Mouse (Mus musculus): ENCODE measurements around the gene Mapk1ip1l.

Gene Mapk1ip1l

DNA sequence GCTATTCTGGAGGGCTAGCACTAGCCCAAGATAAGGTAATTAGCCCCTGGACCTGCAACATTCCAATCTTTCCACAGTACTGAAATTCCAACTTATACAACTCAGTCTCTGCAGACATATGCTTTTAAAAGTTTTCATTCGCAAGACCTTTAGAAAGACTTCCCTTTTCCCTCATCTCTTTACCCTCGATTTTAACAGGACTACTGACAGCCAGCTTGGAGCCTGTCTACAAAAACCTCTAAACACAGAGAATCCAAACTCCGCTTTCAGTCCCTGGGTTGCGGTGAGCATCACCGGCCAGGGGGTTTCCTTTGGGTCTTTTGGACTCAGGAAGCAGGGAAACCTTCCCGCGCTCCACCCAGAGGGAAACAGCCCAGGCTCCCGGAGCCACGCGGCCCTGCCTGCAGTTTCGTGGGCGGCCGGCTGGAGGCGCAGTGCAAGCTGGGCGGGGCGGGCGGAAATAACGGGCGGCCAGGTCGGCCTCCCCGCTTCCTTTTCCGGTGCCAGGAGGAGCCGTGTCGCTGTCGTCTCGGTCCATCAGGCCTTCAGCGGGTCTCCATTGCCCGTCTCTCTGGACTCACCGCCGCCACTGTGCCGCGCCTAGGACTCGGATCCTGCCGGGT lies at the start of gene Mapk1ip1l:
TSS of gene Mapk1ip1l (plus strand) at position 482 of the 623 bp plus-strand sequence.
- in situ Hi-C loops (cut with MboI, MseI), result no loop called here

DNA sequence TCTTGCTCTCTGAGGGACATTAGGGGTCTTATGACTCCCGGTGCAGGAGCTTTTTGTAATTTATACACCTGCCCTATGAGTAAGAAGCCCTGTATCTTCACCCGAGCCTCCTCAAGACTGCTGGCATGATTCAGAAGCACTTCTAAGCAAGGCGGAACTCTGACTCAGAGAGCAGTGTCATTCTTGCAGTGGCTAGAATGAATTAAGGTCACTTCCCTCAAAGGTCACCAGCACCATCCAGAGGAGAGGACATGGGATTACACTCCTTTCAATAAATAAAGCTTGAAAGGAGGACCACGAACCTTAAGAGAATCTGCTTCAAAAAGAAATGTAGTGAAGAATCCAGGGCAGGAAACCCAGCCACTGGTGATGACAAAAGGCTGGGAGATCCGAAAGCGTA lies 48.2 kb upstream of the Mapk1ip1l start:
- in situ Hi-C loops (cut with MboI, MseI), result loop anchor here (5.0 to 25.0 kb wide), 3 partner anchors 63 to 1913 kb away; partner anchors contain the start of genes Gch1 (in 1 of the 2) and Psmc6 (in 1 of the 2)

DNA sequence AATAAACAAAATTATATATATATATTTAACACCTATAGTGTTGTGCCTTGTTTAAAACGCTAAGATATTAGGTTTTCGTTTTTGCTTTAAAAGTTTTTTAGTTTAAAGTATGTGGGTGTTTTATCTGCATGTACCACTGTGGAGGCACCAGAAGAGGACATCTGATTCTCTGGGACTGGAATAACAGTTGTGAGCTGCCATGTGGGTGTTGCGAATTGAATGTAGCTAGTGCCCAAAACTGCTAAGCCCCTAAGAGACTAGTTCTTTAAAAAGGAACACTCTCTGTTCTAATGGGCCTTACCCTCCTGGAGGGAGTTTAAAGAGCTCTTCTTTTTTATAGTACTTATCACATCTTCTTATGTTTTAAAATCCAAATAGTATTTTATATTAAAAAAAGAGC lies 33.2 kb upstream of the Mapk1ip1l start:
- in situ Hi-C loops (cut with MboI, MseI), result loop anchor here in 1 of 2 experiments (25.0 kb wide), 1 partner anchor 1928 kb away; the partner anchor contains the start of gene Psmc6

DNA sequence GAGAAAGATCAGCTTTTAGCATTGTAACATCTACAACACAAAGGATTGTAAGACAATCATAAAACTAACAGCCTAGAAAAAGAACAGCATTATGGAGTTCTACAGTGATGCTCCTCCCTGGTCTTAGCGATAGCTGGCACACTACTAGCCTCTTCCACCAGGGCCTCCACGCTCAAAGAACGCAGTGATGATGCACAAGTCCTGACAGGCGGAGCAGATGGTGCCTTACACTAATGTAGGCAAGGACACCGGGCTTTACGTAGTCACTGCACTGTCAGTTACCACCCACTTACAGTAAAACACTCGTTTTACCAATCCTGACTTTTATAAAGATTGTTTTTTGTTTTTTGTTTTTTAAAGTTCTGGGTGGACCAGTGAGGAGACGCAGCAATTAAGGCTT lies 32.2 kb upstream of the Mapk1ip1l start:
- in situ Hi-C loops (cut with MboI, MseI), result loop anchor here in 1 of 2 experiments (25.0 kb wide), 1 partner anchor 1929 kb away; the partner anchor contains the start of gene Psmc6

DNA sequence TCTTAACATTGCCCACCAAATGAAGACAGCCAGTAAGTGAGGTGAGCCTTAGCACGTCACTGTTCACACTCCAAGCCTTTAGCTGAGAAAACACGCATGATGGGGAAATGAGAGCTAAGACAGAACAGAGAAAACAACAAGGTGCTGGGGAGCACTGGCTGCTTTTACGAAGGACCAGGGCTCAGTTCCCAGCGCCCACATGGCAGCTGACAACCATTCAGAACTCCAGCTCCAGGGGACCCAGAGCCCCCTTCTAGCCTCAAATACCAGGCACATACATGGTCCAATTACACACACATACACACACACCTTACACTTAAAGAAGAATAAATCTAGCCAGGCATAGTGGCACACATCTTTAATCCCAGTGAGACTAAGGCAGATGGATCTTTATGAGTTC lies 29.0 kb upstream of the Mapk1ip1l start:
- in situ Hi-C loops (cut with MboI, MseI), result loop anchor here in 1 of 2 experiments (25.0 kb wide), 1 partner anchor 1932 kb away; the partner anchor contains the start of gene Psmc6

DNA sequence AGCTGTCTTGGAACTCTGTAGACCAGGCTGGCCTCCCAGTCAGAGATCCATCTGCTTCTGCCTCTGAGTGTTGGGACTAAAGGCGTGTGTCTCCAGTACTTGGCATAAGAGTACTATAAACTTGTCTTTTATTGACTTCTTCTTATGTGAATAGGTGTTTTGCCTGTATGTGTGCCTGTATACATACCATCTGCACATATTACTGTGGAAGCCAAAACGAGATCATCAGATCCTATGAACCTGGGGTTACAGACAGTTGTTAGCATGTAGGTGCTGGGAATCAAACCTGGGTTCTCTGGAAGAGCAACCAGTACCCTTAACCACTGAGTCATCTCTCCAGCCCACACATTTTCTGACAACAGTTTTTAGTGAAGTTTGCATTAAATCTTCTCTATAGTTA lies 28.4 kb upstream of the Mapk1ip1l start:
- in situ Hi-C loops (cut with MboI, MseI), result loop anchor here in 1 of 2 experiments (10.0 to 25.0 kb wide), 2 partner anchors 1795 to 1932 kb away; partner anchors contain the start of genes Ap5m1, Exoc5 and Psmc6

DNA sequence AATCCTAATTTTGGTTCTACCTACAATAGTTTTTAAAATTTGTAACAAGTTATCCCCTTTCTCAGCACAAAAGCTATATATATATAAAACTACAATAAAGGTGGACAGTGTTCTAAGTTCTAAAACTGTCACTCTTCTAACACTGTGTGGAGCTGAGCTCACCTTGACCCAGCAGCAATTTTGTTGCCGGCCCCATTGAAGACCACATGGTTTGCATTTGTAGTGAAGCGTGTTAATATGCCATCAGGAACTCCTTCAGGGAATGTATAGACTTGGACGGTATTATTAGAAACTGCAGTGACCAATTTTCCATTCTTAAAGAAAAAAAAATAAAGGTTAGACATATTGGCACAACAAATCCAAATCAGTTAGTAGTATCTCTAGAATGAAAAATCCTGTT lies 24.3 kb upstream of the Mapk1ip1l start:
- in situ Hi-C loops (cut with MboI, MseI), result loop anchor here in 1 of 2 experiments (10.0 to 25.0 kb wide), 2 partner anchors 1791 to 1936 kb away; partner anchors contain the start of genes Ap5m1, Exoc5 and Psmc6

DNA sequence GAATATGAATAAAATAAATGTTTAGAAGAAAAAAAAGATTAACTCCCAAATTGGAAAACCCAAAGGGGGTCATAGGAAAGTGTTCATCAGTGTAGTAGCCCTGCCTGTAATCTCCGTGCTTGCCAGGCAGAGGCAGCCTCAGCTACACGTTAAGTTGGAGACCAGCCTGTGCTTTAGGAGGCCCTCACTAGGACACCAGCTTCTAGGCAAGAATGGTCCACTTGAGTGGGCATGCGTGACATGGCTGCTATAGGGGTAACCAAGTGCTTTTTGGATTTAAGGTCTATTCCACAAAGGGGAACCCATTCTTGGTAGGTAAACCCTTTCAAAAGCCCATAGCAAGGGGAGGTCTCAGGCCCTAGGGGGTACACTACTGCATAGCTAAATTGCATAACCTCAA lies 22.6 kb upstream of the Mapk1ip1l start:
- in situ Hi-C loops (cut with MboI, MseI), result loop anchor here in 1 of 2 experiments (10.0 kb wide), 1 partner anchor 1789 kb away; the partner anchor contains the start of genes Ap5m1 and Exoc5

DNA sequence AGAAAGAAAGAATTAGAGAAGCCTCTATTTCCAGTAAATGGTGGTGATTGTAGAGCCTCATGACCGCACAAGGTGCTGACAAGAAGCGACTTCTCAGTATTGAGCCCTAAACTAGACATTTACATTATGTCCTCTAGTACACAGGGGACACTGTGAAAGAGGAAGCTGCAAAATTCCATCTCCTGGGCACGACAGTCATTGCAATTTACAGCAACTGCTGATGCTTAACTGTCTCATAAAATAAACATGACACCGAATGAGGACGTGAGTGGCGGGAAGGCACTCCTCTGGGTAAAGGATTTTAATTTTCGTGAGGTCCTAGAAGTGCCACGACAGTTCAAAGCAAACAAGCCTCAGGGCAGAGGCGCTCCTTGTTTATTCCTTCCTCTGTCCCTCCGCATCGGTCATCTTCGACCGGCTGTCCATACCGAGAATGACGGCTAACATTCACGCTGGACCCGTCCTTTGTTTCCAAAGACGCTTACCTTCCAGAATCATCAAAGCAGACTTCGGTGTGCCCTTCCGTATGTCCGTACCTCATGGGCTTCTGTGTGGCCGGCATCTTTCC lies 21.9 kb upstream of the Mapk1ip1l start:
- in situ Hi-C loops (cut with MboI, MseI), result loop anchor here in 1 of 2 experiments (10.0 kb wide), 1 partner anchor 1789 kb away; the partner anchor contains the start of genes Ap5m1 and Exoc5

DNA sequence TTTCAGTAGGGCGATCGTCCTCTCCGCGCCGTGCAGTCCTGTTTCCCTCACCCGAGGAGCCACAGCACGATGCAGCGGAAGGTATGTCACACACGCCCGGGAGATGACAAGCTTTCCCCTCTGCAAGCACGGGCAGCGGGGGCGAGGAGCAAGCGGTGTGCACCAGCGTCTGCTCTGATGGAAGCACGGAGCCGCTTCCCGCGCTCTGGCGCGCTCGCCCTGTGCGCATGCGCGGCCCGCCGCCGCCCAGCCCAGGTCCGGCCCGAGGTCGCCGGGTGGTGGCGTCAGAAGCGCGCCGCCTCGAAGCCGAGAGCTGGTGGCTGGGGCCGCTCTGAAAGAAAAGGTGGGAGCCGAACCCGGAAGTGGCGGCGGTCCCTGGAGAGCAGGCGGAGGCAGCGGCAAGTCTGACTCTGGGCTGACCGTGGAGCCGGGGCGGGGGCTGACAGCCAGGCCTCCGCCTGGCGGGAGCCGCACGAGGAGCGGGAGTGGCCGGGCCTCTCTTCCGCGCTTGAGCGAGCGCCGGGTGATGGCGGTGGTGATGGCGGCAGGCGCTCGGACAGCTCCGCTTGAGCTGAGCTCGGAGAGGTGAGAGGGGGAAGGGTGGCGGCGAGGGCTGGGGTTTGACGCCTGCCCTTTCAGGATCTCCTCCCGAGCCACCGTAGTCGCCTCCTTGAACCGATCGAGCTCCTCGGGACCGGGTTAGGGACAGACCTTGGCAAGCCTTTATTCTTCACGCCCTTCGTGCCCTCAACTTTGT lies 21.3 kb upstream of the Mapk1ip1l start, which contains the start of the genes Wdhd1 and Socs4:
TSS of gene Wdhd1 (minus strand) at position 221 of the 757 bp plus-strand sequence.
TSS of gene Socs4 (plus strand) at position 295 of the 757 bp plus-strand sequence.
- in situ Hi-C loops (cut with MboI, MseI), result loop anchor here in 1 of 2 experiments (10.0 kb wide), 1 partner anchor 1788 kb away; the partner anchor contains the start of genes Ap5m1 and Exoc5

DNA sequence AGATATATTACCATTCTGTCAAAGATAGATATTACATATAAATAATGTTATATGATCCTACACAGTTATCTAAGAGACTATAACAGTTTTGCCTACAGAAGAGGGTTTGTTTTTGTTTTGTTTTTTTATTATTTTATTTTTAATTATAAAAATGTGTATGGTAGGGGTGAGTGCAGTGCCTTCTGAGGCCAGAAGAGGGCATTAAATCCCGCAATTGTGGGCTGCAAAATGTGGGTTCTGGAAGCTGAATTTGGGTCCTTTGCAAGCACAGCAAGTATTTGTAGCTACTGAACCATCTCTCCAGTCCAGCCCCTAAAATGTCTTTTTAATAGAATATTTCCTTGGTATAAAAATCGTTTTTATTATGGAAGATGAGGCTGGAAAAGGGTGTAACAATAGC lies 19.0 kb upstream of the Mapk1ip1l start:
- in situ Hi-C loops (cut with MboI, MseI), result loop anchor here in 1 of 2 experiments (10.0 kb wide), 1 partner anchor 1786 kb away; the partner anchor contains the start of genes Ap5m1 and Exoc5

DNA sequence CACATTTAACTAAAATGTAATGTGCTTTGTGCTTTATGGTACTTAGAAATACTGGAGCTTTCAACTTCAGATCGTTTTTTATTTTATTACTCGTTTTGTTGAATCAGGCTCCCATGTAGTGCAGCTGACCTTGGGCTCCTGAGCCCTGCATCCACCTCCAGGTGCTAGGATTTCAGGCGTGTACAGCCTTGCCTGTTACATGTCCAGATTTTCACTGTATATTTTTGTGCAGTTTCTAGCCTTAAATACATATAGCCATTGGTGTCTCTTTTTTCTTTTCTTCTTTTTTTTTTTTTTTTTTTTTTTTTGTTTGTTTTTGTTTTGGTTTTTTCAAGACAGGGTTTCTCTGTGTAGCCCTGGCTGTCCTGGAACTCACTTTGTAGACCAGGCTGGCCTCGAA lies 16.5 kb upstream of the Mapk1ip1l start:
- in situ Hi-C loops (cut with MboI, MseI), result no loop called here

DNA sequence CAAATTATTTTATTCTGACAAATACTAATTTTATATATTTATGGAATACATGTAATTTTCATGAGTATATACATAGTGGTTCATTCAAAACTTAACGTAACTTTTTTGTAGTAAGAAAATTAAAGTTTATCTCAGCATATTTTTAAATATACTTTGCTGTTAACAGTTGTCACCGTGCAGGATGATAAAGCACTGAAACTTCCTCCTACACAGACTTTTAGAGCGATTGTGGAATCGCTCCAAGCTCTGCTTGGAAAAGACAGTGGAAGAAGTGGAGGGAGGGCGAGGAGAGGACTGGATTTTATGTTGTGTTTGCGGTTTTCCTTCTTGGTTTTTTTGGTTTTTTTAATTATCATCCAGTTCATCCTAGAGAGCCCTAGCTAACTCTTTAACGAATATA lies 14.5 kb upstream of the Mapk1ip1l start:
- in situ Hi-C loops (cut with MboI, MseI), result no loop called here

DNA sequence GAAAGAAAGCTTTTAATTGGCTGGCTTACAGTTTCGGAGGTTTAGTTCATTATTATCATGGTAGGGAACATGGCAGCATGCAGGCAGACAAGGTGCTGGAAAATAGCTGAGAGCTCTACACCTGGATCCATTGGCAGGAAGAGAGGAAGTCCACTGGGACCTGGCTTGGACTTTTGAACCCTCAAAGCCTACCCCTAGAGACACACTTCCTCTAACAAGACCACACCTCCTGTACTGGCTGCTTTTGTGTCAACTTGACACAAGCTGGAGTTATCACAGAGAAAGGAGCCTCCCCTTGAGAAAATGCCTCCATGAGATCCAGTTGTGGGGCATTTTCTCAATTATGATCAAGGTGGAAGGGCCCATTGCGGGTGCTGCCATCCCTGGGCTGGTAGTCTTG lies 12.8 kb upstream of the Mapk1ip1l start:
- in situ Hi-C loops (cut with MboI, MseI), result no loop called here

DNA sequence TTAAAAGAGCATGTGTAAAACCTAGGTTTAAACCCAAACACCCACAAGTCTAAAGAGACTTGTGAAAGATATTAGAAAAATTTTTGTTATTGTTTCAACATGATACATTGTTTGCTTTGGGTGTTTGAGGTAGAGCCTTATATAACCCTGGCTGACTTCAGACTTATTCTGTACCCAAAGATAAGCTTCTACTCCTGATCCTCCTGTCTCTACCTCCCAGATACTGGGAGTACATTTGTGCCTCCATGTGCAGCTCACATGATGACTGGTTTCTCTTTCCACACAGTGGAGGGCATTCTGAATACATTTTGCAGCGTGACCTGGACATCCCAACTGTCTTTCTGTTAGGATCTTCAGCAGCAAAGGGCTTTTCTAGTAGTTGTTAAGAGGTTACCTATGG lies 11.9 kb upstream of the Mapk1ip1l start:
- in situ Hi-C loops (cut with MboI, MseI), result no loop called here

DNA sequence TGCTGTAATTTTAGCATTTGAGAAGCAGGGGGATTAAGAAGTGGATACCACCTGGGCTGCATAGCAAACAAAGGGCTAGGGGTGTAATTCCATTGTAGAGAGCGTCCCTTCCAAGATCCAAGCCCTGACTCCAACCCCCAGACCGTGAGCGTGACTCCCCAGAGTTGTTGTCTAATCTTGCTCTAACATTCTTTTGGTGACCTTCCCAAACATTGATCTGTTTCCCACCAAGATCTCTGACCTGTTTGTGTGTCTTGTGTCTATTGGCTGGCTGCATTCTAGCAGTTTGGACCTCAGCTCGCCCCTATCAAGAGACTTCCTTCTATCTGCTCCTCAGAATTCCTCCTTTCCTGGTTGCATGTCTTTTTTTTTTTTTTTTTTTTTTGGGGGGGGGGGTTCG lies 11.0 kb upstream of the Mapk1ip1l start:
- in situ Hi-C loops (cut with MboI, MseI), result no loop called here

DNA sequence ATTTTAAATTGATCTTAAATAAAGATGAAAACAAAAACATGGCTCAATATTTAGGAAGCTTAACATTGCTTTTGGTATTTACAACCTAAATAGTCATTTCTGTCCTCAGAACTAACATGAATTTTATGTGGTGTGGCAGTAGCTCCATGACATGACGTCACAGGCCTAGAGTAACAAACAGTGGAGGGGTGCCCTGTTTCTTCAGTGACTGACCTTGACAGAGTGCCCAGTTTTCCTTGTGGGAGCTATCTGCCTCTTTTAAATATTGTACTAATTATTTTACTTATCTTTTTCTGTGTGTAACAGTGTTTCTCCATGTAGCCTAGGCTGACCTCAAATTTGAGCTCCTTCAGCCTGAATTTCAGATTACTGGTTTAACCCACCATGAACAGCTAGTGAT lies 6.3 kb upstream of the Mapk1ip1l start:
- in situ Hi-C loops (cut with MboI, MseI), result no loop called here

DNA sequence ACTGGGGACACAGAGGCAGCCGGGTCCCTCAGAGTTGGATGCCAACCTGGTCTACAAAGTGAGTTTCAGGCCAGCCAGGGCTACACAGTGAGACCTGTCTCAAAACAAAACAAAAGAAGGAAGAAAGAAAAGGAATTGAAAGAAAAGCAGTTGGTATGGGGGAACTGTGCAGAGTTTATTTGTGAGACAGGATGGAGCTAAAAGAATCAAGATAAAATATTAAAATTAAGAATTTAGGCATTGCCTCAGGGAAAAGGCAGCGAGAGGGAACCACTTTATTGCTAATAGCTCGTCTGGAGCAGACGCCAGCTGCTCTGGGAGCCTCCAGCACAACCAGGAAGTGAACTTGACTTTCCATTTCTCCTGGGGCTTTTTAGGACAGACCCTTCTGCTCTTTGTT lies 3.9 kb upstream of the Mapk1ip1l start:
- in situ Hi-C loops (cut with MboI, MseI), result no loop called here

DNA sequence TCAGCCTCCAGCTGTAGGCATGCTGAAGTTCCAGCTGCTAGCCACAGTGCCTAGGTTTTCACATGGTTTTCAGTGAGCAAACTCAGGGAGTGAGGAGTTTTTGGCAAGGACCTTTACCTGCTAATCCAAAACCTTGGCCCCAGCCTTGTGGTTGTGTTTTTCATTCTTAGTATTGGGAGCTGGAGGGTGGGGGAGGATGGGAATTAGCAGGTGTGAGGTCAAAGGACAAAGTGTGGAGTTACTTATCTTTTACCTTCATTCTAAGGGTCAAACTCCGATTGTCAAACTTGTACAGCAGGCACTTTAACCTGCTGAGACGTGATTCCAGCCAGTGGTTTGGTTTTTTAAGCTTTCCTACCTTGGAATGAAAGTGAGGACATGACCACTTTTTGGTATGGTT lies 1.8 kb upstream of the Mapk1ip1l start:
- in situ Hi-C loops (cut with MboI, MseI), result no loop called here

DNA sequence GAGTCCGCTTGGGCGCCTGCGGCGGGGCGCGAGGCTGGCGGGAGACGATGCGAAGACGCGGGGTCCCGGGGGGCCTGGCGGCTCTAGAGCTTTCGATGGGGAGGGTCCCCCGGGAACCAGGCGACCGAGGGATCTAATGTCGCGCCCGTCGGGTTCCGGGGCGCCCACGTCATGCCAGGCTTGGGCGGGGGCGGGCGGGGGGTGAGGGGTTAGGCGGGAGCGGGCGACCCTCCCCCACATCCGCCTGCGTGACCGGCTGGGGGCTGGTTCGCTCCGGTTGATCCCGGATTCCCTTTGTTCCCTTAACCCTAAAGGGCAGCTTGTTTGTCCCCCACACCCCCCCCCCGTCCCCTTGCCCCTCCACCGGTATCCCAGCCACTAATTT lies 334 bp downstream of the Mapk1ip1l start:
- in situ Hi-C loops (cut with MboI, MseI), result no loop called here

DNA sequence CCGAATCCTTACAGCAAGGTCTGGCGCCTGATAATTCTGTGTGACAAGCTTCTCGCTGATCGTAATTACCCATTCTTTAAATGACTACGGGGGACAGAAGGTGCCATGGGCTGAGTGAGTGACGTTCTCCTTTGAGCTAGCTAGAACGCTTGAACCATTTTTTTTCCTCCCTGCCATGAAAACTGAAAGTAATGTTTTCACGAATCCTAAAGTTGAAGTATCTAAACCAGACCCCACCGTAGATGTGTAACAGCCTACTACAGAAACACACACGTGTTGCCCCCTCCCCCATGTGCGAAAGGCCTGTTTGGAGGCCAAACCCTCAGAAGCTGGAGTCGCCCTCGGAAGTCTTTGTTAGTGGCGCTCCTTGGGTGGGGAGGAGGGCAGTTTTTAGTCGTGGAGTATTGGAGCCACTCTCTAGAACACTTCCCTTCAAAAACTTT lies 774 bp downstream of the Mapk1ip1l start:
- in situ Hi-C loops (cut with MboI, MseI), result no loop called here
